Mouse (Mus musculus) liver, embryonic 16.5 days (tissue): ENCODE results near the gene Rbpj. TPM values are rescaled to one million over a fixed set of nuclear protein-coding genes. Genes with fewer than 3 reads are reported as not detected.

Source experiments
- polyA plus RNA-seq: library from polyadenylated mRNA; unstranded; fragments of >200 nt; fragmentation: Nextera tagmentation; extraction: Ambion mirVana; gene quantifications from 2 replicates; pipeline ENCODE4 v1.2.1, GENCODE M21; 2015

Gene Rbpj
- polyA plus RNA-seq, 1 experiment from 2014 or later, result 6.9 TPM

Other genes starting within 250 kb of the Rbpj start
- 27.0 and 30.9 TPM in 2 replicates for gene Smim20, start 199.1 kb upstream of the Rbpj start, polyA plus RNA-seq
- gene Cckar, start 241.6 kb downstream of the Rbpj start, polyA plus RNA-seq, result 0.11 and 1.2 TPM in 2 replicates